Mouse (Mus musculus) spleen, adult 18-20 months (tissue): ENCODE data around the gene Tmem252.
"Not testable (repeated sequence)": the region's sequence is repeated elsewhere in the genome, so short reads cannot be mapped to it uniquely, and the experiment has no call there.

ENCODE experiments used
- DNase-seq, 2 experiments: peaks; one replicate each; pipeline ENCODE4 v3.0.0; 2022; ENCODE audit warnings: mixed read lengths in 2 of 2

Gene Tmem252

DNA sequence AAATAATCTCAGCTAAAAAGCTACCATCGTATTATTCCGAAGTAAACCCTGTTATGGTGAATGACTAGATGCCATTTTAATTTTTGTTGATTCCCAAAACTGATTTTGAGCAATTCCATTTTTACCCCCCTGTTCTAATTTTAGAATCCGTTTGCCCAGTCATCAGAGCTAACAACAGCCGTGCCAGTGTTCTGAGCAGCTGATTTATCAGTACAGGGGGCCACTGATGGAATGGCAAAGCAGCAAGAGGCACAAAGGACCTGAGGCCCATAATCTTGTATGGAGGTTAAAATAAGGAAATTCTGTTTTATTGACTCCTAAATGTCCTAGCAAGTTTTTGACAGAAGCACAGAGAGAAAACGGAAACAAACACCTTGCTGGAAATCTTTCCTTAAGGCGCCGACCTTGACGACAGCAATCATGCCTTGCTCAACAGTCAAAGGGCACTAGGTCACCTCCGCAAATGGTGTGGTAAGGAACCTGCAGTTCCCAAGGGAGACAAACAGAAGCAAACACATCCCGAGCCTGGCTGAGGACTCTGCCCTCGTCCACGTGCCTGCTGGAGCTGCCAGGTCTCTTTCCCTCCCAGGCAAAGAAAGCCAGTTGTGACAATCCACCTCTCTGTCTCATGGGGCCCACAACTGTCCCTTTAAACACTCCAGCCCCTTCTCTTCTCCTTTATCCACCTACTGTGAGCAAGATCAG is 9.4 kb downstream of the Tmem252 start:
- DNase-seq, result no peak

DNA sequence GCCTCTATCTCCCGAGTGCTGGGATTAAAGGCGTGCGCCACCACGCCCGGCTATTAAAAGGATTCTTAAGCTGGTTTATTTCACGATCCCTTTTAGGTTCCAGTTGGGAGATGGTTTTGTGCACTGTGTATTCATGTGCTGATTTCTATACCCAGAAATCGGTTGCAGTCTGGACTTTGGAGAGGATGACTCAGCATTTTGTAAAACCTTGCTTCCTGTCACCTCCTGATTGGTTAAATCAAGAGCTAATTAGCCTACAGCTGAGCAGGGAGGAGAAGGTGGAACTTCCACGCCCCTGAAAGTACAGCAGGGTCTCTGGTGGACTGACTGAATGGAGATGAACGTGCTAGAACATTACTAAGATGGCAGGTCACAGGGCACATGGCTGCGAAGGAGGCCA is 12.6 kb downstream of the Tmem252 start:
- DNase-seq, result no peak

DNA sequence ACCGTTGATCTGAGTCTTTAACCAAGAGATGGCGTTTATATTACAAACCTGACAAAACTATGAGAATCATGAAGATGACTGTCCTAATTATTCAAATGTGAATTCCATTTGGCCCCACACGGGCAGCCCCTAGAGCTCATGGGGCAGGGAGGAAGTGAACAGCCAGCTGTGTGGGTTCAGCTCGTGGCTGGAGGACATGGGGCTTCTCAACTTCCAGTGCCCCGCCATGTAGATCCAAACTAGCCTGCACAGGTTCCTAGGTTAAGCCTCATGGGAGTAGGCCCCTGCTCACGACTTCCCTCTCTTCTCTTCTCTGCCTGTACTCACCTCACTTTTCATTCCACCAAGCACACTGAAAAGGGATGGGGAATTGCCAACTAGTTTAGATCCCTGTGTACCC is 14.5 kb downstream of the Tmem252 start:
- DNase-seq, result no peak

DNA sequence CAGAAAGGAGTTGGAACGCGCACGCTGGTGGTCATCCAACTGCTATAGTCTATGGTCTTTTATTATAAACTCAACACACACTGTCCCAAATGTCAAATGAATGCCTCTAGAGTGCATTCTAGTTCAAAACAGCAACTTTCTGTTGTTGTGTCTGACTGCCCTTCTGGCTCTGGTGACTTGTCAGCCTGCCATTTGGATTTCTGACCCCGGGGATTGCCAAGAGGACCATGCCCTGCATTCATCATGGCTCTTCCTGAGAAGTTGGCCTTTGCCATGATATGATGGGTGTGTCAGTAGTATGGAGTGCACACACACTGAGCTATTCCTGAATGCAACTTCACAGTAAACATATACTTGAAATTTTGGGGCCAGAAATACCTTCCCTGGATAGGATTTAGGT is 15.7 kb downstream of the Tmem252 start:
- DNase-seq, result no peak

DNA sequence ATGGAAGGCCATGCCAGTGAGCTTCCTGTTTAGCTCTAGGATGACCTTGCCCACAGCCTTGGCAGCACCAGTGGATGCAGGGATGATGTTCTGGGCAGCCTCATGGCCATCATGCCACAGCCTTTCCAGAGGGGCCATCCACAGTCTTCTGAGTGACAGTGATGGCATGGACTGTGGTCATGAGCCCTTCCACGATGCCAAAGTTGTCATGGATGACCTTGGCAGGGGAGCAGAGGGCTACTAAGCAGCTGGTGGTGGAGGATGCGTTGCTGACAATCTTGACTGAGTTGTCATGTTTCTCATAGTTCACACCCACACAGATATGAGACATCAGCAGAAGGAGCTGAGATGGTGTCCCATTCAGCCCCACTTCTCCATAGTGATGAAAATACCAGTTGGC is 18.9 kb downstream of the Tmem252 start:
- no peak for DNase-seq

DNA sequence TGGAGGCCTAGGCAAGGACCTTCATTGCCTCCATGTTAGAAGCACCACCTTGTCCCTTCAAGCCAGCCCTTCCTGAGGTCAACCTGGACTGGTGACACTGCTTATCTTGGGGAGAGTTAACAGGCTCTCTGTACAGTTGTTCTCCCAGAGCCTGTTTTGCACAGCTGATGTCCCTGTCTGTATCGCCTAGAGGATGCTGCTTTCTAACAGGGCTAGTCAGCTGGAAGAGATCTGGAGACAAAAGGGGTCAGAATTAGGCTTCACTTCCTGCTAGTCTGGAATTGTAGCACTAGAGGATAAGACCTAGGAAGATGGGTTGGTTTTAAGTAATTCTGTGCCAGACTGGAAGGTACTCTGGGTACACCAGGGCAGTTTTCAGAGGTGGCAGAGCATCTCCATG is 24.1 kb downstream of the Tmem252 start:
- DNase-seq, result no peak

DNA sequence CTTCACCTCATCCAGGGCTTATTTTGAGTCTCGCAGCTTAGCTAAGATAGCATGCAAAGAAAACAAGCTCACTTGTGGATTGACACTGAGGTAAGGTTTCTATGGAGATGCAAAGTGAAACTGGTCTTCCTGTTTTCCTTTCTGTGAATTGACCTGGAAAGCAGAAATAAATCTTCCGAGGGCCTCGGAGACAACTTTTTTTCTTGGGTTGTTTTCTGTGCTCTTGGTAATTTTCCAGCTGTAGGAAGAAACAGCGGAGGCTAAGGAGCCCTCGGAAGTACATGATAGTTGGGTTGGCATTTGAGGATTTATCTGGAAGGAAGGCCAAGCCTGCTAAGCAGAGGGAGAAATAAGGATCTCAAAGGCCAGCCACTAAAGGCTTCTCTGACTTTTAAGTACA is 24.8 kb downstream of the Tmem252 start:
- DNase-seq, result no peak

DNA sequence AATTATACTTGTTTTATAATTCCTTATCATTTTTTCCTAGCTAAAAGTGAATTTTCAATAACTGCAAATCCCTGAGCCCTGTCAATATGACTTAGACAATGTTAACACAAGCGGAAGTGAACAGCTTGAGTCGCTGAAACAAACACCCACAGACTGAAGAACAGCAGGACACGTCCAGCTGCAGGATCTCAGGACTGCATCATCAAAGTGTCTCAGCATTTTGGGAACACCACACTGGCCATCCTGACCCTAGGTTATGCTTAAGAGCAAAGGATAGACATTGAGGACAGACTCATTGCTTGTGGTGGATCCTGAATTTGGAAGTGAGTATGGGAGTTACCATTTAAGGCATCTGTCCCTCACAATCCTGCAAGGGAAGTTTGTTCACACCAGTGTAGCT is 25.4 kb downstream of the Tmem252 start:
- no peak for DNase-seq

DNA sequence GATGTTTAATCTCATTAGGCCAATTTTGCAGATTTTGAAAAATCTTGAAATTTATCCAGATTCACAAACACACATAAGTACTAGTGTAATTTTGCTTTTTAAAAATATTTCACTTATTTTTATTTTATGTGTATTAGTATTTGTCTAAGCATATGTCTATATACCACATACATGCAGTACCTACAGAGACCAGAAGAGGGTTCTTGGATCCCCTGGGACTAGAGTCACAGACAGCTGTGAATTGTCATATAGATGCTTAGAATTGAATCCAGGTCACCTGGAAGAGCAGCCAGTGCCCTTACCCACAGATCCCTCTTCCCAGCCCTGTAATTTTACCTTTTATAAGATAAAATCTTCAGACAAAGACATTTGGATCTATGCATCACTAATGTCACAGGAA is 26.1 kb downstream of the Tmem252 start:
- no peak for DNase-seq

DNA sequence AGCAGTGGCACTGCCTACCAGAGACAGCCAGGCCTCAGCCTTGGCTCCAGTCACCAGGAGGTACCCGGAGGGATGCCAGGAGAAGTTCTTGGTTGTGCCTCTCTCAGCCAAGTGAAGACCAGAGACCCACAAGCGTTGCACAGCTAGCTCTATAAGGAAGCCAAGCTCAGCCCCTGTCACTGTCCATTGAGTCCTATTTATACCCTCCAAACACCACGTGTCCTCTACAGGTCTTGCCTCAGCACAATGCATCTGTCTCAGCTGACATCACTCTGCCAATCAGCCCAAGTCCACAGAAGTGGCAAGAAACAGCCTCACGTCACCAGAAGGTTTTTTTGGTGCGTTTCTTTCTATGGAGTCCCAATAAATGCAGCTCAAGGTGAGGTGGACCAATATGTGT is 26.9 kb downstream of the Tmem252 start:
- no peak for DNase-seq

DNA sequence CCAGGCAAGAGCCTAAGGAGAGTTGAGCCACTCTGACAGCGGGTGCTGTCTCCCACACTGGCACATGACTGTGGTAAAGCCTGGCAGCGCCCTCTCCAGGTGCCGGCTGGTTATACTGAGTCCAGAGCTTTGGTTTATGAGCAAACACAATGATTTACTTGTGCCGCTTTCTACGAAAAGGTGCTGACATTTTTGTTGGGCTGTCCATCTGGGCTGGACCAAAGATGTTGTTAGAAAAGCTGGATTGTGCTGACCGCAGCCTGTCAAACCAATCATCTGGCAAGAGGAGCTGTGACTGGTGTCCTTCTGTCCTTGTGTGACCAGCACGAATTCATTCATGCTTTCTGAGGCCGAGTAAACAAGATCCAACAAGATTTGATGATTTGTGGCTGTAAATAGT is 27.9 kb downstream of the Tmem252 start:
- DNase-seq, result peak in 1 of 2 experiments; percentile 17

DNA sequence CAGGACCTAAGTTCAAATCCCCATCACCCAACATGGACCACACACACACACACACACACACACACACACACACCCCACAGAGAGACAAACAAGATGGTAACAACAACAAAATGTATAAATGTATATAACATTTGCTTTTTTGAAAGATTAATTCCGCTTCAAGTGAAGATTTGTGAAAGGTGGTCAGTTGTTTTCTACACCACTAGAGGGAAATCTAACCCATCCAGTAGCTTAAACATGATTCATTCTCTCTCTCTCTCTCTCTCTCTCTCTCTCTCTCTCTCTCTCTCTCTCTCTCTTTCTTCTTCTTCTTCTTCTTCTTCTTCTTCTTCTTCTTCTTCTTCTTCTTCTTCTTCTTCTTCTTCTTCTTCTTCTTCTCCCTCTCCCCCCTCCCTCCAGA is 29.4 kb downstream of the Tmem252 start:
- not testable (repeated sequence) for DNase-seq

DNA sequence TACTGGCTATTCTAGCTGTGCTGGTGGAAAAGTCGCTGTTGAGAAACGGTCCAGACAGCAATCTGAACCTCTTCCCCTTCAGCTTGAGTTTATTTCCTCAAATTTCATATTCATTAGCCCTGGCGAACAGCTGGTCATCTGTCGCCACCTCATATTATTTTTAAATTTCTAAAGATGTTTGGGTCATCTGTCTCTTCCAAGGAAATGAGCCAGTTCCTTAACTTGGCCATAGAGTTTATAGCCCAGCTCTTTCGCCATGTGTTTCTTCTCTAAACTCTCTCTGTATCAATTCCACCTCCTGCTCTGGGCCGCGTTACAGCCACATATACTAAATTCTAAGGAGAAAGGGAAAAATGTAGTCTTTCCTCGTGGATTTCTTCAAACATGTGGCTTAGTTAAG is 29.9 kb downstream of the Tmem252 start:
- no peak for DNase-seq

DNA sequence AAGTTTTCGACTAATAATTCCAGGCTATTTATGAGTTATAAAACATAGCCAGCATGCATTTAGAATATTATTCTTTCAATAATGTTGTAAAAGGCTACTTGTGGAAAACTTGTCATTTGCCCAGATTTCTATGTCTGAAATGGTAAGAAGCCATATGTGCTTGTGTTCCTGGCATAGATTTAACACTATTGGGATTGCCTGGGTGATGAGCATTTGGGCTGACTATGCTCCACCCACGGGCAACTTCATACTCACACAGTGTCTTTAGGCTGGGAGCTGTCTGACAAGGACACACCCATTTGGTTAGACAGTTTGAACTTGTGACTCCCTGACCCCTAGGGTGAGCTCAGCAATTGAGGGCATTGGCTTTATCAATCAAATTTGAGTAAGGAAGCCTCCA is 30.5 kb downstream of the Tmem252 start:
- DNase-seq, result no peak

DNA sequence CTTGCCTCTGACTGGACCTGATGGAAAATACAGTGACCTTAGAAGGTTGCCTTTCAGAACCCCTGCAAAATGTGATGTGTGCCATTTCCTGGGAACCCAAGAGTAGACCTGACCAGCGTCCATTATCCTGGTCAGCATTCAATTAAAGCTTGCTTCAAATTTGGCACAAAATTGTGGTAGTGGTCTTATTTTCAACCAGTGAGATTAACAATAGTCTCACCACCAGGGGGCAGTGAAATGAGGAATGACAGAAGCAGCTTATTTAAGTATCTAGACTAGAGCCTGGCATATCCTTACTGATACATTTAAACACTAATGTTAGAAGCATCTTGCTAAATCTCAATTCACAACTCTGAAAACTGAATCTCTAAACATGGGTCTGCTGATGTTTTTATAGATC is 31.6 kb downstream of the Tmem252 start:
- peak in 1 of 2 experiments; percentile 18 for DNase-seq

DNA sequence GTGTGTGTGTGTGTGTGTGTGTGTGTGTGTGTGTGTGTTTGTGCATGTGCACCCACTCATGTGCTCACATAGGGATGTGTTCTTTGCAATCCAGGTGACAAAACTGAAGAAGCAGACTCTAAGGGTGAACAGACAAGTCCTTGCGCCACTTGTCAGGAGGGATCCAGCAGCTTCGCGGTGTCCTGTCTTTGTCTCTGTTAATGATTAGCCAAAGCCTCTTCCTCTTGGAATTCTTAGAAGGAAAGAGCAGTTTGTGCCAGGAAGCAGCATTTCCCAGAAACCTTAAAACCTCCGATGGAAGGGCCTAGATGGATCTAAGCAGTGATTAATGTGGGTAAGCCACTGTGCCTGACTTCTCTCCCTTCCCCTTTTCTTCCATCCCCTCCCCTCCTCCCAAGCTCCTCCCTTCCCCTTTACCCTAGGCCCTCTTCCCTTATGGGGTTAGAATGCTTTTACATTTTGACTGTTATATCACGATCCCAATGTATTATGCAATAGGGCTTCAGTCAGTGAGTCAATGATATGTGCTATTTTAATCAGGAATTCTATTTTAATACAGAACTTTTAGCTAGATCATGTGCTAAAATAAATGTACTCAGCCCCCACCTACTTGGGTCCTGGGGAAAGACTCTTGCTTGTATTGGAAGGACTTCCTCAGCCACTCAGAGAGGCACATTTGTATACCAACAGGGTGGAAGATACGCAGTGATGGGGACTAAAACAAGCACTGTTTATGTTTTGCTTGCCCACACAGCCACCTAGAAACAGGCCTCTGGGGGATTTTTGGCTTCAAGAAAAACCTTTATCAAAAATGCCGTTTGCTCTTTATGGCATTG is 33.5 kb downstream of the Tmem252 start:
- no peak for DNase-seq

DNA sequence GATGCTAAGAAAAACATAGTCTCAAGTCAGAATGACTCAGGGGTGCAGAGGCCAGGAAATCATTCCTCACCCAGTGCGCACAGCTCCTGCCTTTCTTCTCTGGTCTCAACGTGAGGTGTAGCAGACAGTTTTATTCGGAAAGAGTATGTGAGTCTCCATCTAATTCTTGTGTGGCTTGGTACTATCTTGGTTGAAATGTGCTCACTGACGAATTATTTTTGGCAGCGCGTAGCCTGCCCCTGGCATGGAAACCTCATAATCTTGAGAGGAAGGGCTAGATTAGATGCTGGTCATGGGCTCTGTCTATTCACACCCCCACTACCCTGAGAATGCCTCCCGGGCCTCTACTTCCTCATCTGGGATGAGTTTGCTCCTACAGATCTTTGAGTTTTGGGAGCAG is 34.2 kb downstream of the Tmem252 start:
- DNase-seq, result no peak

DNA sequence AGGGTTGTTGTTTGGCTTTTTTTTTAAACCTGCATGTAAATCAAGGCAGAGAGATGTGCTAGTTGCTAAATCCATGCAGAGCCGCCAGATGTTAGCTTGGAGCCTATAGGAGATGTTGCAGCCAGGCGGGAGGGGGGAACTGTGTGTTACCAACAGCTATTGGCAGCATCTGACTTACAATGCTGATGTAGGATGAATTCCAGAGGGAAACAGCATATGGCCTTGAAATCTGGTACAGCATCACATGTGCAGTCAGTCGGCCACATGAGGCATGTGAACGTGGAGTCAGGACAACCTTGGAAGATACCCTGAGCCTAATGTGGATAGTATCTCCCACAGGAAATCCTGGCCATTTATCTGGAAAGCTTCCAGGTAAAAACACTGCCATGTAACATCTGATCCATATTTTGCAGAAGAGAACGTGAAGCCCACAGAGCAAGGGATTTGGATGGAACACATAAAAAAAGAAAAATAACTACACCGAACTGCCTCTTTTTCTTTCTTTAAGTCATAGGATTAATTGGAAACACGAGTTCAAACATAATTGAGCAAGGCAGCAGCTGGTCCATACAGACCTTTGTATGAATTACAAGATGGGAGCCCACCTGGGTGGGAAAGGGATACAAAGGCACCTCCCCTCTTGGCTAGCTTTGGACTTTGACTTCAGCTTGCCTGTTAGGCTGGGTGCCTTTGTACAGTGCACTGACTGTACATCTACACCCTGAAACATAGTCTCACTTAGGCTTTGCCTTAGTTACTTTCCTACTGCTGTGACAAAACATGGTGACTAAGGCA is 42.7 kb downstream of the Tmem252 start:
- DNase-seq, result no peak

DNA sequence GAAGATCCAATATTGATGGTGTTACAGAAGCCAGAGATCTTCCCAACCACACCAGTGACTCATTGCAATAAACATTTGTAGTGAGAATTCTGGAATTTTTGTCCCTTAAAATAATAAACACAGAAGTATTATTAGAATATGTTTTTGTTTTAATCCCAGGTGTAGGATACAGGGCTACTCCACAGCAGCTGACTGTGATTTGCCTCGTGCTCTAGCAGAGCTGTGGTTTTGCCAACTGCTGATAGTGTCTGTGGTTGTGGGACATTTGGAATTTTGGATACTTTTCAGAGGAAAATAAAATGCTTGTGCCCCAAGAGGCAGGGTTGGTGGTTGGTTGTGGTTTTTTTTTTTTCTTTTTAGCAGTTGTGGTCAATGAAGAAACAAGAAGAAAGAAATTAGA is 44.2 kb downstream of the Tmem252 start:
- DNase-seq, result no peak

DNA sequence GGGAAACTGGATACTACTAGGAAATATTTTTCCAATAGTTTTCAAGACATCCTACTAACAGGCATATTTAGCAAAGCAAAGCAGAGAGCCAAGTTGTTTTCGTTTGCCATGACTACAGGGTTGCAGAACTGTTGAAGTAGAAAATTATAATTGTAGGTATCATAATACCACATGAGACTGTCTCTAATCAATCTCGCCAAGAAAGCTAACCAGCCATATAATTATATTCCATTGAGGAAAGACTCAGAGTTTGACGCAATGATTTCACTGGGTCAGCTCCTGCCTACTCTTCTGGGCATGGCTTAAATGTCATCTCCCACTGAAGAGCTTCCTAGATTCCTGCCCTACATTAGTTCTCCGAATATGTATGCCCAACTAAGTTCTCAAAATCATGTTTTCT is 45.7 kb downstream of the Tmem252 start:
- DNase-seq, result no peak

DNA sequence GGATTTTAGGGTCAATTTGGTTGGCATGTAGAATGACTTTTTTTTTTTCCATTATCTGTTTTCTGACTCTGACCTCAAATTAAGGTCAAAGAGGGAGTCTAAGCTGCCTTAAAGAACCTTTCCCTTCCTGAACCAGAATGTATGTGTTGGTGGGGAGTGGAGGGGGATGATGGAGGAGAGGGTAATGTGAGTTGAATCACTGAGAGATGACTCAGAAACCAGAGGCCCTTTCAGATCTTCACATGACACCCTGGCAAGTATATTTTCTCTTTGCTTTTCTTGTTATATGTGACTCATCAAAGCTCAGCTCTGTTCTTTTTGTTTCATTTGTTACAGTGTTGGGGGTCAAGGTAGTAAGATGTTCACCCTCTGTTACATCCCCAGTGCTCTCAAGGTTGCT is 46.6 kb downstream of the Tmem252 start:
- no peak for DNase-seq

DNA sequence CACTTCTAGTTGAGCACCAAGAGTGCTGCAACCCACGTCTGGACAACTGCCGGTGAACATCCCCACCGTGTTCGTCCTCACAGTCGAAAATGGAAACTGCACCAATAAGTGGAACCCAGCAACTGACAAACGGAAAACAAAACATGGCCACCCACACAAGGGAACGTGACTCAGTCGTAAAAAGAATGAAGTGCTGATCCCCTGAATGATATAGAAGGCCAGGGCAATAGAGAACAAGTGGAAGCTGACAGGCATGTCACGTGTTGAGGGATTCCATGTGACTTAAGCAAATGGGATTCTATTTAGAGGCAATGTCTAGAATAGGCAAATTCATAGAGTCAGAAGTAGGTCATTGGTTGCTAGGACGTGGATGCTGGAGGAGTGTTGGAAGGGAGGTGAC is 50.6 kb downstream of the Tmem252 start:
- DNase-seq, result no peak

DNA sequence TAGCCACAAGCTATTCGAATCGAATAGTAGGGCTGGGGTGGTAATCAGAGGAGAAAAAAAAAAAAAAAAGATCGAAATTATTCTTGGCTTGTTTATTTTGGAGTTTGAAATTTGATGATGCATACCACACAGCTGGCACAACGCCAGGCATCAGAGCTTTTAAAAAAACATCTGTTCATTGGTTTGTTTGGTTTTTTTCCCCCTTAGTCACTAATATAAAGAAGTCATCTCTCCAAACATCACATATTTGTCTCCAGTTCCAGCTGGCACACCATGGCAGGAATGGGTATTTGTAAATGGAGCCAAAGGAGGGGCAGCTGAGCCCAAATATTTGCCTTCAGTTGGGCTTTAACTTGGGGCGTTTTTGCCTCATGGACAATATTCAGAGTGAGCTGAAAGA is 56.9 kb downstream of the Tmem252 start:
- no peak for DNase-seq
